Mouse (Mus musculus): ENCODE measurements around the gene Lrch1. TPM values are rescaled to one million over a fixed set of nuclear protein-coding genes. Genes with fewer than 3 reads are reported as not detected.

The Lrch1 gene
- total RNA-seq, 2 experiments from 2014 or later = 10.4 to 17.3 TPM

- ATAC-seq (replicated peaks; ENCODE audit: low FRiP score, low TSS enrichment, poor library complexity, severe bottlenecking) = no peak
Observed at GRCm38 (mm10) chr14:74926899-74927571, 20.6 kb downstream of the Lrch1 start.

GRCm38 (mm10) chr14:74925951-74926517 is 21.6 kb downstream of the Lrch1 start:
- no peak for ATAC-seq (replicated peaks; ENCODE audit: low FRiP score, low TSS enrichment, poor library complexity, severe bottlenecking)

- ATAC-seq (replicated peaks; ENCODE audit: low FRiP score, low TSS enrichment, poor library complexity, severe bottlenecking) = no peak
Observed at GRCm38 (mm10) chr14:74924521-74924920, 23.2 kb downstream of the Lrch1 start.

- no peak for ATAC-seq (replicated peaks; ENCODE audit: low FRiP score, low TSS enrichment, poor library complexity, severe bottlenecking)
Observed at GRCm38 (mm10) chr14:74924031-74924430, 23.6 kb downstream of the Lrch1 start.

GRCm38 (mm10) chr14:74922039-74922736 is 25.5 kb downstream of the Lrch1 start:
- ATAC-seq (replicated peaks; ENCODE audit: low FRiP score, low TSS enrichment, poor library complexity, severe bottlenecking) = peak; percentile 28; the same call in 1 of the 2 replicates

GRCm38 (mm10) chr14:74921471-74921870 is 26.2 kb downstream of the Lrch1 start:
- peak; percentile 12; the same call in 1 of the 2 replicates for ATAC-seq (replicated peaks; ENCODE audit: low FRiP score, low TSS enrichment, poor library complexity, severe bottlenecking)

GRCm38 (mm10) chr14:74919132-74919531 is 28.5 kb downstream of the Lrch1 start:
- ATAC-seq (replicated peaks; ENCODE audit: low FRiP score, low TSS enrichment, poor library complexity, severe bottlenecking) = no peak

- no peak for ATAC-seq (replicated peaks; ENCODE audit: low FRiP score, low TSS enrichment, poor library complexity, severe bottlenecking)
Observed at GRCm38 (mm10) chr14:74918521-74919103, 29.1 kb downstream of the Lrch1 start.

GRCm38 (mm10) chr14:74917504-74918124 is 30.1 kb downstream of the Lrch1 start:
- ATAC-seq (replicated peaks; ENCODE audit: low FRiP score, low TSS enrichment, poor library complexity, severe bottlenecking) = no peak

- no peak for ATAC-seq (replicated peaks; ENCODE audit: low FRiP score, low TSS enrichment, poor library complexity, severe bottlenecking)
Observed at GRCm38 (mm10) chr14:74916691-74917090, 31.0 kb downstream of the Lrch1 start.

- no peak for ATAC-seq (replicated peaks; ENCODE audit: low FRiP score, low TSS enrichment, poor library complexity, severe bottlenecking)
Observed at GRCm38 (mm10) chr14:74916075-74916474, 31.6 kb downstream of the Lrch1 start.

GRCm38 (mm10) chr14:74915658-74916057 is 32.0 kb downstream of the Lrch1 start:
- ATAC-seq (replicated peaks; ENCODE audit: low FRiP score, low TSS enrichment, poor library complexity, severe bottlenecking) = no peak

GRCm38 (mm10) chr14:74915025-74915424 is 32.7 kb downstream of the Lrch1 start:
- ATAC-seq (replicated peaks; ENCODE audit: low FRiP score, low TSS enrichment, poor library complexity, severe bottlenecking) = no peak

- no peak for ATAC-seq (replicated peaks; ENCODE audit: low FRiP score, low TSS enrichment, poor library complexity, severe bottlenecking)
Observed at GRCm38 (mm10) chr14:74913381-74914230, 34.1 kb downstream of the Lrch1 start.

- ATAC-seq (replicated peaks; ENCODE audit: low FRiP score, low TSS enrichment, poor library complexity, severe bottlenecking) = no peak
Observed at GRCm38 (mm10) chr14:74910363-74910762, 37.3 kb downstream of the Lrch1 start.

- ATAC-seq (replicated peaks; ENCODE audit: low FRiP score, low TSS enrichment, poor library complexity, severe bottlenecking) = no peak
Observed at GRCm38 (mm10) chr14:74909021-74909420, 38.7 kb downstream of the Lrch1 start.

- no peak for ATAC-seq (replicated peaks; ENCODE audit: low FRiP score, low TSS enrichment, poor library complexity, severe bottlenecking)
Observed at GRCm38 (mm10) chr14:74908250-74908649, 39.4 kb downstream of the Lrch1 start.

GRCm38 (mm10) chr14:74907706-74908105 is 40.0 kb downstream of the Lrch1 start:
- no peak for ATAC-seq (replicated peaks; ENCODE audit: low FRiP score, low TSS enrichment, poor library complexity, severe bottlenecking)

- ATAC-seq (replicated peaks; ENCODE audit: low FRiP score, low TSS enrichment, poor library complexity, severe bottlenecking) = no peak
Observed at GRCm38 (mm10) chr14:74905990-74906389, 41.7 kb downstream of the Lrch1 start.
